Comparison of ENCODE assay signal across 10 mouse cellular contexts in genomic region chr3:30219190-30219884, GRCm38 (mm10).
DNase-seq lines count a peak whose midpoint lies in the region; ATAC-seq lines count a peak whose summit lies in the region.
"Had no signal": no experiment of that assay in that cellular context is flagged by ENCODE, and none has a peak within 500 bp of the region (broad histone marks: within the 10 kb centered on the region; RNA-seq: fewer than 3 reads in every experiment).

No protein-coding gene starts in this region.

- no peaks in the 10 kb centered on the region for H3K27me3 ChIP-seq in kidney, embryonic 16.5 days (ENCODE audit: insufficient read depth, low read length)
- peaks cover 31% of the 10 kb centered on the region for H3K27me3 ChIP-seq in forebrain, embryonic 16.5 days (replicated peaks; ENCODE audit: control insufficient read depth, insufficient read depth, low read length)
- no peaks in the 10 kb centered on the region for H3K27me3 ChIP-seq in limb, embryonic 15.5 days

- WGBS in kidney, embryonic 16.5 days = 8% methylated on average over 21 of the region's 21 CpGs
- 1% methylated on average over 21 of the region's 21 CpGs for WGBS in forebrain, embryonic 16.5 days
- WGBS in limb, embryonic 15.5 days = 7% methylated on average over 21 of the region's 21 CpGs

- intact Hi-C loops in left cerebral cortex, postnatal 4 days (cut with DNase I) = loop anchor here (10.0 kb wide), 1 partner anchor 285 kb away; no protein-coding TSS in a partner anchor

- 0 out of 2 replicates have a peak, but pooled peaks have one; percentile 35 for ATAC-seq in kidney, embryonic 16.5 days (ENCODE audit: low FRiP score, low TSS enrichment)
- peak; percentile 58 for ATAC-seq in forebrain, embryonic 16.5 days
- ATAC-seq in limb, embryonic 15.5 days (ENCODE audit: insufficient number of reproducible peaks, low FRiP score, low TSS enrichment, low read depth) = no peak

- no peak for DNase-seq in kidney, adult 8-10 months
- DNase-seq in retina, postnatal 1 day = peak; percentile 56
- DNase-seq in adrenal gland, adult (ENCODE audit: inconsistent age in 2 of 2, low spot score in 1 of 2) = no peak
- no peak for DNase-seq in adrenal gland, adult 18-20 months (ENCODE audit: low spot score in 2 of 2)
- DNase-seq in left cerebral cortex, postnatal 4 days = no peak
- DNase-seq: cerebellum, adult 11-12 months had no signal

- H3K4me3 ChIP-seq in kidney, embryonic 16.5 days (ENCODE audit: low read length) = peak overlapping the region; percentile 26
- peak overlapping the region; percentile 31 for H3K4me3 ChIP-seq in forebrain, embryonic 16.5 days (replicated peaks; ENCODE audit: low read length)
- H3K4me3 ChIP-seq in limb, embryonic 15.5 days = peak overlapping the region; percentile 13
- H3K4me3 ChIP-seq: myocyte had no signal

- peak overlapping the region; percentile 48 for H3K4me2 ChIP-seq in kidney, embryonic 16.5 days (replicated peaks; ENCODE audit: low read depth, low read length)
- H3K4me2 ChIP-seq in forebrain, embryonic 16.5 days (ENCODE audit: low read length) = peak overlapping the region; percentile 48
- peak overlapping the region; percentile 34 for H3K4me2 ChIP-seq in limb, embryonic 15.5 days

- H3K9me3 ChIP-seq in kidney, embryonic 16.5 days (ENCODE audit: low read length) = no peaks in the 10 kb centered on the region
- no peaks in the 10 kb centered on the region for H3K9me3 ChIP-seq in forebrain, embryonic 16.5 days (ENCODE audit: control insufficient read depth, low read length)
- H3K9me3 ChIP-seq in limb, embryonic 15.5 days = no peaks in the 10 kb centered on the region

- 0 out of 2 replicates have a peak overlapping the region, but pooled peaks have one; percentile 17 for H3K9ac ChIP-seq in kidney, embryonic 16.5 days (replicated peaks; ENCODE audit: low read length)
- no peak overlapping the region; the same call in 1 of the 2 replicates for H3K9ac ChIP-seq in forebrain, embryonic 16.5 days (replicated peaks; ENCODE audit: low read depth, low read length)
- no peak overlapping the region for H3K9ac ChIP-seq in limb, embryonic 15.5 days

- no peaks in the 10 kb centered on the region for H3K36me3 ChIP-seq in kidney, embryonic 16.5 days (ENCODE audit: insufficient read depth, low read length)
- H3K36me3 ChIP-seq in forebrain, embryonic 16.5 days (ENCODE audit: control insufficient read depth, insufficient read depth) = no peaks in the 10 kb centered on the region
- no peaks in the 10 kb centered on the region for H3K36me3 ChIP-seq in limb, embryonic 15.5 days

- H3K27ac ChIP-seq in kidney, embryonic 16.5 days (ENCODE audit: low read length) = no peak overlapping the region
- H3K27ac ChIP-seq in forebrain, embryonic 16.5 days (ENCODE audit: low read length) = no peak overlapping the region
- no peak overlapping the region for H3K27ac ChIP-seq in limb, embryonic 15.5 days

- H3K4me1 ChIP-seq in kidney, embryonic 16.5 days (ENCODE audit: insufficient read depth, low read length) = peaks cover 15% of the 10 kb centered on the region; the same call in 1 of the 2 replicates
- H3K4me1 ChIP-seq in forebrain, embryonic 16.5 days (replicated peaks; ENCODE audit: control insufficient read depth, insufficient read depth, low read length) = peaks cover 14% of the 10 kb centered on the region
- H3K4me1 ChIP-seq in limb, embryonic 15.5 days = peaks cover 13% of the 10 kb centered on the region; the same call in 1 of the 2 replicates
